Mouse (Mus musculus) midbrain, postnatal 0 days (tissue): ENCODE data around the gene Rnf144b. TPM values are rescaled to one million over a fixed set of nuclear protein-coding genes. Genes with fewer than 3 reads are reported as not detected.

Experiments
- ATAC-seq: fragments of 200-750 bp; cut with Nextera tagmentation; 2 replicates; pipeline ENCODE4 v1.8.0; 2017; ENCODE audit warnings: moderate number of reproducible peaks, mild to moderate bottlenecking, moderate TSS enrichment, moderate library complexity; ENCODE audit not compliant: low FRiP score
- DNase-seq: peaks from one replicate; pipeline ENCODE4 v3.0.0-alpha.2; 2015; ENCODE audit warnings: low spot score
- H3K27ac ChIP-seq: fragments of 300-500 bp; sonication (generic); 2 replicates; pipeline ENCODE4 v1.5.1; 2014; ENCODE audit warnings: low read depth, mild to moderate bottlenecking, low read length, mixed read lengths
- H3K27me3 ChIP-seq: fragments of 300-500 bp; sonication (generic); 2 replicates; pipeline ENCODE4 v1.6.1; 2014; ENCODE audit warnings: low read length, control low read depth, mixed read lengths; ENCODE audit not compliant: insufficient read depth
- H3K36me3 ChIP-seq: fragments of 300-500 bp; sonication (generic); 2 replicates; pipeline ENCODE4 v1.6.1; 2014; ENCODE audit warnings: low read length, control low read depth, mixed read lengths; ENCODE audit not compliant: insufficient read depth
- H3K4me1 ChIP-seq: fragments of 300-500 bp; sonication (generic); 2 replicates; pipeline ENCODE4 v1.6.1; 2014; ENCODE audit warnings: mild to moderate bottlenecking, control low read depth, antibody characterized with exemption, low read length, mixed read lengths; ENCODE audit not compliant: insufficient read depth
- H3K4me2 ChIP-seq: fragments of 300-500 bp; sonication (generic); 2 replicates; pipeline ENCODE4 v1.6.1; 2014; ENCODE audit warnings: low read depth, mild to moderate bottlenecking, low read length, mixed read lengths; ENCODE audit not compliant: poor library complexity, severe bottlenecking
- H3K4me3 ChIP-seq: fragments of 300-500 bp; sonication (generic); 2 replicates; pipeline ENCODE4 v1.5.1; 2014; ENCODE audit warnings: low read depth, mild to moderate bottlenecking, low read length, moderate library complexity
- H3K9ac ChIP-seq: fragments of 300-500 bp; sonication (generic); replicated peaks from 2 replicates; pipeline ENCODE4 v1.6.1; 2014; ENCODE audit warnings: mild to moderate bottlenecking, low read length, moderate library complexity, mixed read lengths; ENCODE audit not compliant: poor library complexity, severe bottlenecking
- H3K9me3 ChIP-seq: fragments of 300-500 bp; sonication (generic); 2 replicates; pipeline ENCODE4 v1.6.1; 2016; ENCODE audit warnings: low read length, control low read depth
- CTCF ChIP-seq: IDR thresholded peaks from 2 replicates; pipeline ENCODE4 v1.5.1; 2016; ENCODE audit warnings: antibody characterized with exemption, mild to moderate bottlenecking
- WGBS: fragments of 180-500 bp; shearing (Covaris S2); extraction: QIAGEN DNeasy Blood & Tissue Kit; methylation state at CpG from one replicate; pipeline ENCODE4 v1.1.7; 2014; 5-methylcytosine and 5-hydroxymethylcytosine counted together
- polyA plus RNA-seq: library from polyadenylated mRNA; unstranded; fragments of >200 nt; fragmentation: Nextera tagmentation; extraction: Ambion mirVana; gene quantifications from 2 replicates; pipeline ENCODE4 v1.2.1, GENCODE M21; 2015
- total RNA-seq: library from RNA; depleted of rRNA; stranded (reverse); fragments of >200 nt; gene quantifications from 2 replicates; pipeline ENCODE4 v1.2.3, GENCODE M21; 2014

Rnf144b gene
- total and polyA plus RNA-seq, 2 experiments from 2014 or later, result 1.9 to 4.1 TPM

- H3K9me3 ChIP-seq, result no peaks in the 10 kb centered on the region
- no peak overlapping the region for H3K4me2 ChIP-seq
- no peak for TF ChIP-seq CTCF
- no peaks in the 10 kb centered on the region for H3K4me1 ChIP-seq
- no peaks in the 10 kb centered on the region for H3K27me3 ChIP-seq
- H3K27ac ChIP-seq, result no peak overlapping the region
- 82% methylated on average over 5 of the region's 5 CpGs for WGBS
- ATAC-seq (no peak), DNase-seq (no peak)
- no peaks in the 10 kb centered on the region for H3K36me3 ChIP-seq
- no peak overlapping the region for H3K9ac ChIP-seq
- H3K4me3 ChIP-seq, result no peak overlapping the region
Observed at GRCm38 (mm10) chr13:47217107-47217571, 94.7 kb downstream of the Rnf144b start.

DNA sequence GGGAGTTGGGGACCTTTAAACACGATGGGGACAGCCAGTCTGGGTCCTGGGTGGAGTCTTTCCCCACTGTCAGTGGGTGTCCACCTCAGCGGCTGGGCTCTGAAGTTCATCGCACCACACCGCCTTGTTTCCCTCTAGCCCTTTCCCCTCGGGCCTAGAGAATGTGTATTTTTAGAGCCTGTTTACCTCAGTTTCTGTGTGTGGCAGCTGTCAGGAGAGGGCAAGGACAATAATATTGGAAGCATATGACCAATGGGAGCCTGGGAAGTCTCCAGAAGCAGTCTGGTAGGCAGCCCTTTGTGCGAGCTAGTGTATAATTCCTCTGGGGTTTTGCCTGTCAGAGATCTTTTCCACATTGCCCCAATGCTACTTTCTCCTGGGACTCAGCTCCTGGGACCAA lies 95.9 kb downstream of the Rnf144b start:
- ATAC-seq (no peak), DNase-seq (no peak)
- no peaks in the 10 kb centered on the region for H3K36me3 ChIP-seq
- H3K4me3 ChIP-seq, result no peak overlapping the region
- no peaks in the 10 kb centered on the region for H3K9me3 ChIP-seq
- H3K9ac ChIP-seq, result no peak overlapping the region
- H3K27me3 ChIP-seq, result no peaks in the 10 kb centered on the region
- H3K4me1 ChIP-seq, result no peaks in the 10 kb centered on the region
- TF ChIP-seq CTCF, result no peak
- 69% methylated on average over 6 of the region's 6 CpGs for WGBS
- H3K4me2 ChIP-seq, result no peak overlapping the region
- H3K27ac ChIP-seq, result no peak overlapping the region

DNA sequence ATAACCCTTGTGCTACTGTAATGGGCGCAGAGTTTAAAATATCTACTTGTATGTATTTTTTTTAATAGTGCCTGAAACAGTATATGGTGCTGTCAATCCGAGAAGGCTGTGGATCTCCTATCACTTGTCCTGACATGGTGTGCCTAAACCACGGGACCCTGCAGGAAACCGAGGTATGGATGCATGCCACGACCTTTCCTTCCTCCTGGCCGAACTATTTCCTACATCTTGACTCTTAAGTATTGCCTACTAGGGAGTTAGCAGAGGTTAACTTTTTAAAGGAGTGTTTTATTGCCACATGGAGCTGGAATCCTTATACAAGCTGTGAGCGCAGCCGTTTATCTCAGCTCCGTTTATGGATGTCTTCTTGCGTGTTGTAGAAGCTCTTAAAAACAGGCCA lies 98.0 kb downstream of the Rnf144b start:
- no peak overlapping the region for H3K4me2 ChIP-seq
- TF ChIP-seq CTCF, result no peak
- no peak overlapping the region for H3K27ac ChIP-seq
- H3K9ac ChIP-seq, result no peak overlapping the region
- H3K36me3 ChIP-seq, result no peaks in the 10 kb centered on the region
- H3K27me3 ChIP-seq, result no peaks in the 10 kb centered on the region
- no peaks in the 10 kb centered on the region; the same call in 1 of the 2 replicates for H3K4me1 ChIP-seq
- no peak for ATAC-seq
- H3K9me3 ChIP-seq, result no peaks in the 10 kb centered on the region
- no peak overlapping the region for H3K4me3 ChIP-seq
- 90% methylated on average over 10 of the region's 10 CpGs for WGBS
- DNase-seq, result no peak

DNA sequence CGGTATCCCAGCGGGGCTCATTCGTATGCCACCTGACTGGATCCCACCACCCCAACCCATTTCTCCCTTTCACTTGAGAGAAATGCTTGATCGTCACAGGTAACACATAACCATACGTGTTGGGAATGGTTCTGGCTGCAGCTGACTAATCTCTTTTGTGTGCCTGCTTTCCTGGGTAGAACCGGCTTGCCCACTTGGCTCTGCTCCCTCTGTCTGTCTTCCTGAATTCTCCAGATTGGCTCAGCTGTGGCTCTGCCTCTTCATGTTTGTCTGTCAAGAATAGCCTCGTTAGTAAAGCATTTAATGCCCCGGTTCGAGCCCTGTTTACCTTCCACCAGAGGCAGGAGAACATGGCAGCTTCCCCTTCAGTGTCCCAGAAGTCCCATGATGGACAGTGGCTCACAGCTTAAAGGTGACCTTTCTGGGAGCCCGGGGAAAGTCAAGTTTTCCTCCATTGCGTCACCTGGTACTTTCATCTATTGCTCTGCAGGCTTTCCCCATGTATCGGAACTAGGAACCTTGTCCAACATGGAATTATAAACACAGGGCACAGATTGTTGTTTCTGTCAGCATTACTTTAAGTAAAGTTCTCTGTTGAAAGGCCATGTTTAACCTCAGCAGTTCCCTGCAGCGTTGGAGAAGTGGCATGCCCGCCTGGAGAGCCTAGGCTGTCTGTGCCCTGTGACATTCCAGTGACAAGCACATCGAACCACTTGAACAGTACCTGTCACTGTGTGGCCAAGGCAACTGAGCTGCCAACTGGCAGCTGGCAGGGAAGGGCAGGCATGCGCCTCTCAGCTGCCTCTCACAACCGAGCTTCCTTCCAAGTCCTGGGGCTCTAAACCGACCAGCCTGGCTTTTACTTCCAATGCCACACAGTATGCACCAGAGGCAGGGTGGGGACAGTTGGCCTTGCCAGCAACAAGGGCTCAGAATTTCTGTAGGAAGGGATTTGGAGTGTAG lies 101.4 kb downstream of the Rnf144b start:
- H3K9ac ChIP-seq, result no peak overlapping the region
- WGBS, result 55% methylated on average over 18 of the region's 18 CpGs
- no peaks in the 10 kb centered on the region; the same call in 1 of the 2 replicates for H3K4me1 ChIP-seq
- H3K36me3 ChIP-seq, result no peaks in the 10 kb centered on the region
- H3K27ac ChIP-seq, result no peak overlapping the region
- no peak for ATAC-seq
- H3K27me3 ChIP-seq, result no peaks in the 10 kb centered on the region
- H3K9me3 ChIP-seq, result no peaks in the 10 kb centered on the region
- peak; percentile 67 for DNase-seq
- no peak overlapping the region for H3K4me3 ChIP-seq
- H3K4me2 ChIP-seq, result no peak overlapping the region
- no peak for TF ChIP-seq CTCF

- Histone ChIP-seq H3K36me3 (no peaks in the 10 kb centered on the region), H3K27ac (no peak overlapping the region), H3K9ac (no peak overlapping the region), H3K4me2 (no peak overlapping the region), H3K4me3 (no peak overlapping the region), H3K4me1 (no peaks in the 10 kb centered on the region; the same call in 1 of the 2 replicates), H3K27me3 (no peaks in the 10 kb centered on the region), H3K9me3 (no peaks in the 10 kb centered on the region)
- TF ChIP-seq CTCF, result no peak
- WGBS, result 19% methylated on average over 14 of the region's 14 CpGs
- no peak for ATAC-seq
- no peak for DNase-seq
Observed at GRCm38 (mm10) chr13:47224648-47225323, 102.3 kb downstream of the Rnf144b start.

GRCm38 (mm10) chr13:47225324-47225697 lies 102.9 kb downstream of the Rnf144b start:
- Histone ChIP-seq H3K27ac (no peak overlapping the region), H3K27me3 (no peaks in the 10 kb centered on the region), H3K4me3 (no peak overlapping the region), H3K9me3 (no peaks in the 10 kb centered on the region), H3K4me1 (no peaks in the 10 kb centered on the region; the same call in 1 of the 2 replicates), H3K4me2 (no peak overlapping the region), H3K36me3 (no peaks in the 10 kb centered on the region), H3K9ac (no peak overlapping the region)
- no peak for TF ChIP-seq CTCF
- DNase-seq, result no peak
- ATAC-seq, result no peak
- 64% methylated on average over 3 of the region's 3 CpGs for WGBS
